Mouse (Mus musculus) C2C12 (cell line): ENCODE data around the gene Foxp1. TPM values are rescaled to one million over a fixed set of nuclear protein-coding genes. Genes with fewer than 3 reads are reported as not detected.

ENCODE experiments used
- H3K27me3 ChIP-seq: one replicate; pipeline ENCODE4 v1.6.1; 2011; ENCODE audit not compliant: control insufficient read depth, insufficient read depth, insufficient read length
- H3K36me3 ChIP-seq: one replicate; pipeline ENCODE4 v1.6.1; 2011; ENCODE audit not compliant: control insufficient read depth, insufficient read depth
- H3K4me3 ChIP-seq: one replicate; pipeline ENCODE4 v1.5.1; 2011; ENCODE audit warnings: mild to moderate bottlenecking, control low read depth; ENCODE audit not compliant: poor library complexity, insufficient read depth, severe bottlenecking
- H3K79me2 ChIP-seq: one replicate; pipeline ENCODE4 v1.6.1; 2011; ENCODE audit not compliant: control insufficient read depth, insufficient read depth
- H3K79me3 ChIP-seq: one replicate; pipeline ENCODE4 v1.6.1; 2011; ENCODE audit warnings: low read depth, control low read depth
- H3ac ChIP-seq: one replicate; pipeline ENCODE3; 2011; ENCODE audit warnings: low read depth; ENCODE audit not compliant: control insufficient read depth, insufficient read length
- CEBPB ChIP-seq: IDR thresholded peaks from one replicate; pipeline ENCODE4 v1.6.1; 2011; ENCODE audit warnings: low read depth, mild to moderate bottlenecking, control low read depth, moderate library complexity
- CTCF ChIP-seq: IDR thresholded peaks from one replicate; pipeline ENCODE4 v1.5.1; 2011; ENCODE audit not compliant: control insufficient read depth, insufficient read depth, insufficient read length
- FOSL1 ChIP-seq: IDR thresholded peaks from one replicate; pipeline ENCODE4 v1.8.0; 2011; ENCODE audit warnings: mild to moderate bottlenecking, low read length; ENCODE audit not compliant: poor library complexity, insufficient read depth, severe bottlenecking
- MAX ChIP-seq: IDR thresholded peaks from one replicate; pipeline ENCODE4 v1.6.1; 2011; ENCODE audit warnings: mild to moderate bottlenecking, control low read depth
- MYOD1 ChIP-seq: IDR thresholded peaks from one replicate; pipeline ENCODE4 v1.6.1; 2011; ENCODE audit warnings: low read depth; ENCODE audit not compliant: control insufficient read depth, insufficient read length
- MYOG ChIP-seq: IDR thresholded peaks from one replicate; pipeline ENCODE4 v1.6.1; 2011; ENCODE audit not compliant: control insufficient read depth, insufficient read length; ENCODE audit errors: extremely low read depth
- USF1 ChIP-seq: IDR thresholded peaks from one replicate; pipeline ENCODE4 v1.6.1; 2011; ENCODE audit warnings: low read depth, mild to moderate bottlenecking, control low read depth, moderate library complexity
- polyA plus RNA-seq: library from polyadenylated mRNA; unstranded; fragments of >200 nt; fragmentation: generic; extraction: Trizol; gene quantifications from one replicate; pipeline ENCODE4 v1.2.1, GENCODE M21; 2012; ENCODE audit warnings: missing spikeins

Foxp1 gene
- polyA plus RNA-seq, 1 experiment, result 25.9 TPM

- Histone ChIP-seq H3K36me3 (no peaks in the 10 kb centered on the region), H3K27me3 (no peaks in the 10 kb centered on the region), H3K4me3 (no peak overlapping the region), H3K79me3 (peaks cover 22% of the 10 kb centered on the region), H3ac (no peak overlapping the region), H3K79me2 (peaks cover 36% of the 10 kb centered on the region)
- TF ChIP-seq CTCF (peak; percentile 6), MYOG (no peak)
These were observed 492.3 kb downstream of the Foxp1 start for GRCm38 (mm10) chr6:99030251-99030650.

- Histone ChIP-seq H3K36me3 (no peaks in the 10 kb centered on the region), H3K4me3 (no peak overlapping the region), H3K79me3 (peaks cover 30% of the 10 kb centered on the region), H3K79me2 (peaks cover 44% of the 10 kb centered on the region), H3ac (no peak overlapping the region), H3K27me3 (no peaks in the 10 kb centered on the region)
- TF ChIP-seq MYOD1 (no peak), USF1 (no peak), CTCF (no peak), FOSL1 (no peak), MAX (no peak), MYOG (no peak), CEBPB (no peak)
These were observed 493.1 kb downstream of the Foxp1 start for GRCm38 (mm10) chr6:99029438-99029837.

GRCm38 (mm10) chr6:99028989-99029305, 493.6 kb downstream of the Foxp1 start:
- TF ChIP-seq CTCF (no peak), CEBPB (peak; percentile 10)

GRCm38 (mm10) chr6:99028161-99028988, 494.1 kb downstream of the Foxp1 start:
- Histone ChIP-seq H3K79me2 (peaks cover 54% of the 10 kb centered on the region), H3K4me3 (peak overlapping the region; percentile 68), H3K36me3 (no peaks in the 10 kb centered on the region), H3K79me3 (peaks cover 41% of the 10 kb centered on the region), H3ac (peak overlapping the region; percentile 94), H3K27me3 (no peaks in the 10 kb centered on the region)
- no peak for TF ChIP-seq CEBPB
- TF ChIP-seq FOSL1, result no peak
- TF ChIP-seq MAX, result peak; percentile 65
- no peak for TF ChIP-seq MYOG
- TF ChIP-seq MYOD1, result peak; percentile 64
- TF ChIP-seq USF1, result no peak
- TF ChIP-seq CTCF, result no peak

More at GRCm38 (mm10) chr6:99028989-99029305, 493.6 kb downstream of the Foxp1 start:
- peak overlapping the region; percentile 94 for H3ac ChIP-seq
- H3K79me3 ChIP-seq, result peaks cover 35% of the 10 kb centered on the region
- H3K79me2 ChIP-seq, result peaks cover 49% of the 10 kb centered on the region
- no peaks in the 10 kb centered on the region for H3K36me3 ChIP-seq
- H3K4me3 ChIP-seq, result peak overlapping the region; percentile 68
- H3K27me3 ChIP-seq, result no peaks in the 10 kb centered on the region

- H3K4me3 ChIP-seq, result peak overlapping the region; percentile 68
- peaks cover 47% of the 10 kb centered on the region for H3K79me3 ChIP-seq
- no peaks in the 10 kb centered on the region for H3K27me3 ChIP-seq
- no peak for TF ChIP-seq MAX
- no peak for TF ChIP-seq USF1
- no peak for TF ChIP-seq CEBPB
- TF ChIP-seq MYOD1, result no peak
- TF ChIP-seq FOSL1, result no peak
- no peak for TF ChIP-seq CTCF
- no peak for TF ChIP-seq MYOG
- peaks cover 62% of the 10 kb centered on the region for H3K79me2 ChIP-seq
- H3K36me3 ChIP-seq, result no peaks in the 10 kb centered on the region
- peak overlapping the region; percentile 94 for H3ac ChIP-seq
These were observed 494.9 kb downstream of the Foxp1 start for GRCm38 (mm10) chr6:99027542-99028160.

GRCm38 (mm10) chr6:99026635-99027541, 495.6 kb downstream of the Foxp1 start:
- peaks cover 55% of the 10 kb centered on the region for H3K79me3 ChIP-seq
- H3ac ChIP-seq, result peak overlapping the region; percentile 94
- H3K79me2 ChIP-seq, result peaks cover 69% of the 10 kb centered on the region
- peak overlapping the region; percentile 68 for H3K4me3 ChIP-seq
- TF ChIP-seq MAX, result no peak
- no peak for TF ChIP-seq MYOD1
- no peaks in the 10 kb centered on the region for H3K27me3 ChIP-seq
- H3K36me3 ChIP-seq, result no peaks in the 10 kb centered on the region
